Mouse (Mus musculus): ENCODE data around the gene Zfp973.
A peak's percentile ranks its signal among the peaks of the same experiment; 100 is the strongest.
"Not testable (repeated sequence)": the region's sequence is repeated elsewhere in the genome, so short reads cannot be mapped to it uniquely, and the experiment has no call there.

Zfp973 gene

DNA sequence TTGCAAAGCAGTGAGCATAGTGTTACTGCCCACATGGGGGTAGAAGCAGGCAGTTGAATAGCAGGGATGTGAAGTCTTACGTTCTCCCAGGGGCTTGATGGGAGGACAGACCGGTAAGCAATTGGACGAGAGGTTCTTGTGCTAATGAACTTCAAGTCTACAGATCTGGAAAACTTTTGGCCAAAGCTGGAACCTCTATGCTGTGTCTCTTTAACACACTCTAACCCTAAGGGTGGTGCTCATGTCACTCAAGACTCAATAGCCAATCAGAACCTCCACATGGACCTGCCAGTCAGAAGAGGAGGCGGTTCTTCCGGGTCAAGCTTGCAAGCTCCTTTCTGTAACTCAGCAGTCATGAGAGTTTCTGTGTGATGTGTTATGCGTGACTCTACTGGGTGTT is at the start of gene Zfp973:
Zfp973 (plus strand) TSS at position 301 of the 400 bp plus-strand sequence.
- DNase-seq (ENCODE audit: low spot score in 2 of 2): not testable (repeated sequence)

DNA sequence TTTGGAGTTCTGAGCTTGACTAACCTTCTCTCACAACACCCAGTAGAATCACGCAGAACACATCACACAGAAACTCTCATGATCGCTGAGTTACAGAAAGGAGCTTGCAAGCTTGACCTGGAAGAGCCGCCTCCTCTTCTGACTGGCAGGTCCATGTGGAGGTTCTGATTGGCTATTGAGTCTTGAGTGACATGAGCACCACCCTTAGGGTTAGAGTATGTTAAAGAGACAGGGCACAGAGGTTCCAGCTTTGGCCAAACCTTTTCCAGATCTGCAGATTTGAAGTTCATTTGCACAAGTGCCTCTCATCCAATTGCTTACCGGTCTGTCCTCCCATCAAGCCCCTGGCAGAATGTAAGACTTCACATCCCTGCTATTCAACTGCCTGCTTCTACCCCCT is 34.1 kb upstream of the Zfp973 start, which contains the start of gene Gm14308:
Gm14308 (minus strand) TSS at position 101 of the 400 bp plus-strand sequence.
- DNase-seq (ENCODE audit: low spot score in 2 of 2): not testable (repeated sequence)

- DNase-seq (ENCODE audit: low spot score in 2 of 2): peak; percentile 44 to 46
Measured at GRCm38 (mm10) chr2:176708051-176708450, 37.7 kb downstream of the Zfp973 start, which contains the start of gene Gm14305. Gm14305 (plus strand) TSS chr2:176708328.
